Mouse (Mus musculus): Measurements from ENCODE around the gene Tnfrsf12a. TPM values are rescaled to one million over a fixed set of nuclear protein-coding genes. Genes with fewer than 3 reads are reported as not detected.

The Tnfrsf12a gene
- polyA plus RNA-seq, 1 experiment, result 18.0 TPM

- no peak overlapping the region for H3K27ac ChIP-seq (ENCODE audit: control insufficient read depth, insufficient read depth, low read depth, low read length, poor library complexity)
- H3K4me1 ChIP-seq (ENCODE audit: control insufficient read depth, insufficient read depth, low read length), result no peaks in the 10 kb centered on the region
- WGBS, result 64% methylated on average over 2 of the region's 2 CpGs
- H3K4me3 ChIP-seq (replicated peaks; ENCODE audit: control insufficient read depth, low read depth, low read length), result no peak overlapping the region
- no peak for TF ChIP-seq CTCF (IDR thresholded peaks at IDR 0.05; ENCODE audit: control insufficient read depth, insufficient read depth, low read length)
- TF ChIP-seq POLR2A (IDR thresholded peaks at IDR 0.05; ENCODE audit: borderline replicate concordance, control insufficient read depth, low read depth, low read length), result no peak
Observed at GRCm38 (mm10) chr17:23717003-23717402, 39.7 kb upstream of the Tnfrsf12a start.

- no peak overlapping the region for H3K4me3 ChIP-seq (replicated peaks; ENCODE audit: control insufficient read depth, low read depth, low read length)
- 2% methylated on average over 3 of the region's 3 CpGs for WGBS
- H3K4me1 ChIP-seq (ENCODE audit: control insufficient read depth, insufficient read depth, low read length), result no peaks in the 10 kb centered on the region
- peak; percentile 91 for TF ChIP-seq CTCF (IDR thresholded peaks at IDR 0.05; ENCODE audit: control insufficient read depth, insufficient read depth, low read length)
- no peak for TF ChIP-seq POLR2A (IDR thresholded peaks at IDR 0.05; ENCODE audit: borderline replicate concordance, control insufficient read depth, low read depth, low read length)
- H3K27ac ChIP-seq (ENCODE audit: control insufficient read depth, insufficient read depth, low read depth, low read length, poor library complexity), result no peak overlapping the region
Observed at GRCm38 (mm10) chr17:23706212-23706611, 28.9 kb upstream of the Tnfrsf12a start.

GRCm38 (mm10) chr17:23705525-23706104, 28.3 kb upstream of the Tnfrsf12a start:
- Histone ChIP-seq H3K4me1 (ENCODE audit: control insufficient read depth, insufficient read depth, low read length) (no peaks in the 10 kb centered on the region), H3K4me3 (replicated peaks; ENCODE audit: control insufficient read depth, low read depth, low read length) (no peak overlapping the region), H3K27ac (ENCODE audit: control insufficient read depth, insufficient read depth, low read depth, low read length, poor library complexity) (no peak overlapping the region)
- TF ChIP-seq POLR2A (IDR thresholded peaks at IDR 0.05; ENCODE audit: borderline replicate concordance, control insufficient read depth, low read depth, low read length) (no peak), CTCF (IDR thresholded peaks at IDR 0.05; ENCODE audit: control insufficient read depth, insufficient read depth, low read length) (no peak)
- WGBS, result 76% methylated on average over 7 of the region's 7 CpGs

- WGBS, result 69% methylated on average over 7 of the region's 7 CpGs
- TF ChIP-seq CTCF (IDR thresholded peaks at IDR 0.05; ENCODE audit: control insufficient read depth, insufficient read depth, low read length), result no peak
- TF ChIP-seq POLR2A (IDR thresholded peaks at IDR 0.05; ENCODE audit: borderline replicate concordance, control insufficient read depth, low read depth, low read length), result no peak
- no peaks in the 10 kb centered on the region for H3K4me1 ChIP-seq (ENCODE audit: control insufficient read depth, insufficient read depth, low read length)
- H3K4me3 ChIP-seq (replicated peaks; ENCODE audit: control insufficient read depth, low read depth, low read length), result no peak overlapping the region
- H3K27ac ChIP-seq (ENCODE audit: control insufficient read depth, insufficient read depth, low read depth, low read length, poor library complexity), result no peak overlapping the region
Observed at GRCm38 (mm10) chr17:23704741-23705140, 27.5 kb upstream of the Tnfrsf12a start.

- whole genome bisulfite sequencing, result 85% methylated on average over 9 of the region's 9 CpGs
- Histone ChIP-seq H3K4me1 (ENCODE audit: control insufficient read depth, insufficient read depth, low read length) (no peaks in the 10 kb centered on the region), H3K27ac (ENCODE audit: control insufficient read depth, insufficient read depth, low read depth, low read length, poor library complexity) (no peak overlapping the region), H3K4me3 (replicated peaks; ENCODE audit: control insufficient read depth, low read depth, low read length) (no peak overlapping the region)
- TF ChIP-seq POLR2A (IDR thresholded peaks at IDR 0.05; ENCODE audit: borderline replicate concordance, control insufficient read depth, low read depth, low read length) (no peak), CTCF (IDR thresholded peaks at IDR 0.05; ENCODE audit: control insufficient read depth, insufficient read depth, low read length) (no peak)
Observed at GRCm38 (mm10) chr17:23703301-23703700, 26.0 kb upstream of the Tnfrsf12a start.

GRCm38 (mm10) chr17:23700079-23700478, 22.8 kb upstream of the Tnfrsf12a start:
- H3K4me3 ChIP-seq (replicated peaks; ENCODE audit: control insufficient read depth, low read depth, low read length), result peak overlapping the region; percentile 43
- TF ChIP-seq POLR2A (IDR thresholded peaks at IDR 0.05; ENCODE audit: borderline replicate concordance, control insufficient read depth, low read depth, low read length) (no peak), CTCF (IDR thresholded peaks at IDR 0.05; ENCODE audit: control insufficient read depth, insufficient read depth, low read length) (peak; percentile 58)
- no peaks in the 10 kb centered on the region for H3K4me1 ChIP-seq (ENCODE audit: control insufficient read depth, insufficient read depth, low read length)
- 1% methylated on average over 28 of the region's 28 CpGs for WGBS
- H3K27ac ChIP-seq (ENCODE audit: control insufficient read depth, insufficient read depth, low read depth, low read length, poor library complexity), result no peak overlapping the region; the same call in 1 of the 2 replicates

- no peak for TF ChIP-seq POLR2A (IDR thresholded peaks at IDR 0.05; ENCODE audit: borderline replicate concordance, control insufficient read depth, low read depth, low read length)
- no peak for TF ChIP-seq CTCF (IDR thresholded peaks at IDR 0.05; ENCODE audit: control insufficient read depth, insufficient read depth, low read length)
- no peak overlapping the region; the same call in 1 of the 2 replicates for H3K27ac ChIP-seq (ENCODE audit: control insufficient read depth, insufficient read depth, low read depth, low read length, poor library complexity)
- WGBS, result 3% methylated on average over 99 of the region's 101 CpGs
- H3K4me1 ChIP-seq (ENCODE audit: control insufficient read depth, insufficient read depth, low read length), result no peaks in the 10 kb centered on the region
- peak overlapping the region; percentile 43 for H3K4me3 ChIP-seq (replicated peaks; ENCODE audit: control insufficient read depth, low read depth, low read length)
Observed at GRCm38 (mm10) chr17:23699131-23700077, 22.1 kb upstream of the Tnfrsf12a start.

- no peak overlapping the region for H3K4me3 ChIP-seq (replicated peaks; ENCODE audit: control insufficient read depth, low read depth, low read length)
- TF ChIP-seq POLR2A (IDR thresholded peaks at IDR 0.05; ENCODE audit: borderline replicate concordance, control insufficient read depth, low read depth, low read length), result no peak
- TF ChIP-seq CTCF (IDR thresholded peaks at IDR 0.05; ENCODE audit: control insufficient read depth, insufficient read depth, low read length), result no peak
- WGBS, result 60% methylated on average over 3 of the region's 3 CpGs
- no peak overlapping the region for H3K27ac ChIP-seq (ENCODE audit: control insufficient read depth, insufficient read depth, low read depth, low read length, poor library complexity)
- H3K4me1 ChIP-seq (ENCODE audit: control insufficient read depth, insufficient read depth, low read length), result no peaks in the 10 kb centered on the region
Observed at GRCm38 (mm10) chr17:23695801-23696200, 18.5 kb upstream of the Tnfrsf12a start.
